Mouse (Mus musculus) megakaryocyte, embryonic 14.5 days (primary cell): ENCODE measurements around the gene Sipa1l3. TPM values are rescaled to one million over a fixed set of nuclear protein-coding genes. Genes with fewer than 3 reads are reported as not detected.

Experiments used
- H3K27me3 ChIP-seq: replicated peaks from 2 replicates; pipeline ENCODE3; 2012; ENCODE audit warnings: inconsistent platforms
- H3K36me3 ChIP-seq: replicated peaks from 2 replicates; pipeline ENCODE3; 2012; ENCODE audit warnings: low read length, inconsistent platforms, mixed read lengths
- H3K4me1 ChIP-seq: 2 replicates; pipeline ENCODE4 v1.6.1; 2012; ENCODE audit warnings: inconsistent platforms
- H3K4me3 ChIP-seq: replicated peaks from 2 replicates; pipeline ENCODE3; 2012; ENCODE audit warnings: moderate library complexity, mild to moderate bottlenecking, inconsistent platforms
- H3K9me3 ChIP-seq: 2 replicates; pipeline ENCODE4 v1.6.1; 2012; ENCODE audit warnings: inconsistent platforms
- FLI1 ChIP-seq: IDR thresholded peaks from 2 replicates; pipeline ENCODE4 v1.6.1; 2012; ENCODE audit warnings: low read length, inconsistent platforms, mixed read lengths
- GATA1 ChIP-seq: IDR thresholded peaks from 3 replicates; pipeline ENCODE4 v1.6.1; 2012; ENCODE audit warnings: mixed read lengths, low read length, inconsistent platforms, borderline replicate concordance
- polyA plus RNA-seq: library from polyadenylated mRNA; stranded (reverse); fragments of >175 nt; gene quantifications from 2 replicates; pipeline ENCODE4 v1.2.3, GENCODE M21; 2012; ENCODE audit warnings: low replicate concordance; ENCODE audit not compliant: insufficient read depth

Sipa1l3 gene
- polyA plus RNA-seq, 1 experiment, result 27.5 TPM

GRCm38 (mm10) chr7:29452991-29453741 is 65.3 kb downstream of the Sipa1l3 start:
- Histone ChIP-seq H3K4me3 (no peak overlapping the region), H3K36me3 (no peaks in the 10 kb centered on the region), H3K27me3 (no peaks in the 10 kb centered on the region), H3K9me3 (no peaks in the 10 kb centered on the region), H3K4me1 (peaks cover 16% of the 10 kb centered on the region; the same call in 1 of the 2 replicates)
- TF ChIP-seq FLI1, result no peak
- TF ChIP-seq GATA1, result no peak

- Histone ChIP-seq H3K4me3 (no peak overlapping the region), H3K27me3 (no peaks in the 10 kb centered on the region), H3K4me1 (peaks cover 14% of the 10 kb centered on the region; the same call in 1 of the 2 replicates), H3K9me3 (no peaks in the 10 kb centered on the region), H3K36me3 (no peaks in the 10 kb centered on the region)
- TF ChIP-seq GATA1 (no peak), FLI1 (no peak)
Observed at GRCm38 (mm10) chr7:29452381-29452780, 66.1 kb downstream of the Sipa1l3 start.

- Histone ChIP-seq H3K36me3 (no peaks in the 10 kb centered on the region), H3K27me3 (no peaks in the 10 kb centered on the region), H3K4me1 (peaks cover 12% of the 10 kb centered on the region; the same call in 1 of the 2 replicates), H3K9me3 (no peaks in the 10 kb centered on the region), H3K4me3 (no peak overlapping the region)
- no peak for TF ChIP-seq GATA1
- no peak for TF ChIP-seq FLI1
Observed at GRCm38 (mm10) chr7:29450175-29450574, 68.3 kb downstream of the Sipa1l3 start.

GRCm38 (mm10) chr7:29448830-29449229 is 69.6 kb downstream of the Sipa1l3 start:
- Histone ChIP-seq H3K27me3 (peaks cover 4% of the 10 kb centered on the region), H3K4me3 (no peak overlapping the region), H3K9me3 (no peaks in the 10 kb centered on the region), H3K36me3 (no peaks in the 10 kb centered on the region), H3K4me1 (peaks cover 12% of the 10 kb centered on the region; the same call in 1 of the 2 replicates)
- TF ChIP-seq FLI1 (no peak), GATA1 (no peak)

- TF ChIP-seq GATA1 (no peak), FLI1 (no peak)
- H3K27me3 ChIP-seq, result peaks cover 4% of the 10 kb centered on the region
- H3K36me3 ChIP-seq, result no peaks in the 10 kb centered on the region
- H3K9me3 ChIP-seq, result no peaks in the 10 kb centered on the region
- no peak overlapping the region for H3K4me3 ChIP-seq
- peaks cover 5% of the 10 kb centered on the region; the same call in 1 of the 2 replicates for H3K4me1 ChIP-seq
Observed at GRCm38 (mm10) chr7:29447147-29447829, 71.2 kb downstream of the Sipa1l3 start.

GRCm38 (mm10) chr7:29446156-29446555 is 72.3 kb downstream of the Sipa1l3 start:
- peaks cover 14% of the 10 kb centered on the region for H3K4me1 ChIP-seq
- H3K27me3 ChIP-seq, result peaks cover 4% of the 10 kb centered on the region
- TF ChIP-seq GATA1 (no peak), FLI1 (no peak)

GRCm38 (mm10) chr7:29444527-29444926 is 73.9 kb downstream of the Sipa1l3 start:
- TF ChIP-seq GATA1 (no peak), FLI1 (no peak)
- Histone ChIP-seq H3K36me3 (no peaks in the 10 kb centered on the region), H3K9me3 (peaks cover 4% of the 10 kb centered on the region; the same call in 1 of the 2 replicates), H3K4me1 (peaks cover 19% of the 10 kb centered on the region), H3K27me3 (peaks cover 14% of the 10 kb centered on the region), H3K4me3 (no peak overlapping the region)

More at GRCm38 (mm10) chr7:29446156-29446555, 72.3 kb downstream of the Sipa1l3 start:
- H3K4me3 ChIP-seq, result no peak overlapping the region
- H3K36me3 ChIP-seq, result no peaks in the 10 kb centered on the region
- no peaks in the 10 kb centered on the region for H3K9me3 ChIP-seq

GRCm38 (mm10) chr7:29444070-29444469 is 74.4 kb downstream of the Sipa1l3 start:
- Histone ChIP-seq H3K4me3 (no peak overlapping the region), H3K27me3 (peaks cover 14% of the 10 kb centered on the region), H3K9me3 (peaks cover 8% of the 10 kb centered on the region; the same call in 1 of the 2 replicates), H3K4me1 (peaks cover 19% of the 10 kb centered on the region), H3K36me3 (no peaks in the 10 kb centered on the region)
- TF ChIP-seq GATA1 (no peak), FLI1 (no peak)

GRCm38 (mm10) chr7:29441793-29442192 is 76.6 kb downstream of the Sipa1l3 start:
- H3K9me3 ChIP-seq, result peaks cover 28% of the 10 kb centered on the region
- H3K4me3 ChIP-seq, result no peak overlapping the region
- peaks cover 14% of the 10 kb centered on the region for H3K4me1 ChIP-seq
- H3K36me3 ChIP-seq, result no peaks in the 10 kb centered on the region
- TF ChIP-seq GATA1 (no peak), FLI1 (no peak)
- peaks cover 24% of the 10 kb centered on the region for H3K27me3 ChIP-seq

- TF ChIP-seq GATA1, result no peak
- TF ChIP-seq FLI1, result no peak
- Histone ChIP-seq H3K4me1 (peaks cover 14% of the 10 kb centered on the region), H3K27me3 (peaks cover 24% of the 10 kb centered on the region), H3K9me3 (peaks cover 28% of the 10 kb centered on the region), H3K36me3 (no peaks in the 10 kb centered on the region), H3K4me3 (no peak overlapping the region)
Observed at GRCm38 (mm10) chr7:29441151-29441550, 77.3 kb downstream of the Sipa1l3 start.
